Mouse (Mus musculus): Measurements from ENCODE around the gene Pnmal2.

Pnmal2 gene

GRCm38 (mm10) chr7:16987541-16988149, 43.2 kb downstream of the Pnmal2 start:
- no peak for DNase-seq

- no peak for DNase-seq
Measured at GRCm38 (mm10) chr7:16988405-16988804, 43.9 kb downstream of the Pnmal2 start.

- DNase-seq, result peak; percentile 55
Measured at GRCm38 (mm10) chr7:16990006-16990744, 45.7 kb downstream of the Pnmal2 start.

- peak; percentile 21 for DNase-seq
Measured at GRCm38 (mm10) chr7:16991681-16992450, 47.4 kb downstream of the Pnmal2 start.

GRCm38 (mm10) chr7:16992451-16992807, 47.9 kb downstream of the Pnmal2 start, which contains the start of gene Ccdc8:
Gene Ccdc8 (plus strand): TSS chr7:16992708.
- DNase-seq, result no peak

- peak; percentile 39 for DNase-seq
Measured at GRCm38 (mm10) chr7:16993651-16994399, 49.3 kb downstream of the Pnmal2 start.

- DNase-seq, result no peak
Measured at GRCm38 (mm10) chr7:16994400-16994799, 49.9 kb downstream of the Pnmal2 start.

GRCm38 (mm10) chr7:16995345-16995744, 50.9 kb downstream of the Pnmal2 start:
- peak; percentile 18 for DNase-seq

Data from thymus, postnatal 4 days (tissue).